Mouse (Mus musculus): ENCODE data around the gene Catsperz.

DNA sequence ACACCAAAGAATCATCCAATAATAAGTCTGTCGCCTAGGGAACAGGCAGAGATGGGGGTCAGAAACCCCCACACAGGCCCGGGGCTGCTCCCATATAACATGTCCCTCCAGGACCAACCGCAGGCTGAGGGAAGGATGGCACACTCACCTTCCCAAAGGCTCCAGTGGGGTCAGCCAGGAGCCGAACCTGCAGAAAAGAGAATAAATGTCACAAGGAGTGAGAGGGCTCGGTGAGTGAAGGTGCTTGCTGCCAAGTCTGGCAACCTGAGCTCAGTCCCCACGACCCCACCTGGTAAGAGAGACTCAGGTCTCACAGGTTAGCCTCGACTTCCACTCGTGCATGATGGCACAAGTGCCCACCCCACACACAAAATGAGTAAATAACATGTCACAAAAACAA, 18.1 kb downstream of the Catsperz start:
- TF ChIP-seq CTCF (IDR thresholded peaks at IDR 0.05; ENCODE audit: control insufficient read depth, insufficient read depth, insufficient read length) (no peak), MYOG (IDR thresholded peaks at IDR 0.05; ENCODE audit: control insufficient read depth, extremely low read depth, insufficient read length) (no peak), MAX (IDR thresholded peaks at IDR 0.05) (no peak), MYOD1 (IDR thresholded peaks at IDR 0.05; ENCODE audit: control insufficient read depth, insufficient read length, low read depth) (no peak), USF1 (IDR thresholded peaks at IDR 0.05; ENCODE audit: low read depth) (no peak)

All from C2C12 (cell line).